Mouse (Mus musculus): ENCODE measurements around the gene Nab1. TPM values are rescaled to one million over a fixed set of nuclear protein-coding genes. Genes with fewer than 3 reads are reported as not detected.

Gene Nab1
- polyA plus RNA-seq, 1 experiment = 9.7 TPM

DNA sequence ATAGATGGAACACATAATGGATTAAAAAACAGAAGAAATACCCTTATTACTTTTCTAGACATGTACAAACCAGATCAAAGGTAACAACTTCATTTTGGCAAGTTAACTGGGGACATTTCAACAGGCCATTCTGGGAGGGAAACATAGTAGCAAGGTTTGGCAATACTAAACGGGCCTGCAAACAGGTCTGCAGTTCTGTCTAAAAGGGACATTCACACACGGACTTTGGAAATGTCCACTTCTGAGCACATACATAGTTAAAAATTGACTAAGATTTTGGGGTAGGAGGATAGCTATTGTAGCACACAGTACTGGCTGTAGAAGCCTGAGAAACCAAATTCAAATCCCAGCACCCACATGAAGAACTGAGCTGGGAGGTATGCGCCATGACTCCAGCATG, 34.6 kb downstream of the Nab1 start:
- H3K27ac ChIP-seq (ENCODE audit: control insufficient read depth, insufficient read depth, low read length) = no peak overlapping the region
- no peak for TF ChIP-seq CTCF (IDR thresholded peaks at IDR 0.05; ENCODE audit: borderline replicate concordance, control insufficient read depth, extremely low read depth, insufficient read depth, low read length, poor library complexity)
- no peak for TF ChIP-seq POLR2A (IDR thresholded peaks at IDR 0.05; ENCODE audit: control insufficient read depth, extremely low read depth, insufficient read depth, low read length, poor library complexity)
- no peak for DNase-seq
- peaks cover 45% of the 10 kb centered on the region for H3K36me3 ChIP-seq (ENCODE audit: control insufficient read depth, insufficient read depth, low read length)
- no peak overlapping the region for H3K4me3 ChIP-seq (ENCODE audit: control insufficient read depth, insufficient read depth, low read length)
- H3K4me1 ChIP-seq (replicated peaks; ENCODE audit: control insufficient read depth, insufficient read depth, low read length) = no peaks in the 10 kb centered on the region
- 99% methylated on average over 3 of the region's 3 CpGs for WGBS
- no peaks in the 10 kb centered on the region for H3K27me3 ChIP-seq (ENCODE audit: control insufficient read depth, insufficient read depth, low read length)

DNA sequence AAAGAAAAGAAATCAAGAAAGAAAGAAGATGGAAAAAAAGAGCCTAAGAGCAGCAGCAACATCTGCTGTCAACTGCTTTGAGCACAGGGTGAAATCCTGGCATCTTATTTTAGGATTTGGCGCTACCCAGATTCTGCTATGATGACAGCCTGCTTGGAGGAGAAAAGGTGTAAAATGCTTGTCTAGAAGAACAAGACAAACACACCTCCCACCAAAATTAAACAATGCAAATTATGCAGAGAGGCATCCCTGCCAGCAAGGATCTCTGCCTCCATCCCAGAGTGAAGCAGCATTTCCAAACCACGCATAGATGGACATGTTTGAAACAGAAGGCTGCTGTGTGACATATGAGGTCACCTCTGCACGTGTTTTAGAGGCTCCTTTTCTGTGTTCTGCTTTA, 35.2 kb downstream of the Nab1 start:
- Histone ChIP-seq H3K4me1 (replicated peaks; ENCODE audit: control insufficient read depth, insufficient read depth, low read length) (no peaks in the 10 kb centered on the region), H3K27me3 (ENCODE audit: control insufficient read depth, insufficient read depth, low read length) (no peaks in the 10 kb centered on the region), H3K36me3 (ENCODE audit: control insufficient read depth, insufficient read depth, low read length) (peaks cover 47% of the 10 kb centered on the region), H3K4me3 (ENCODE audit: control insufficient read depth, insufficient read depth, low read length) (no peak overlapping the region), H3K27ac (ENCODE audit: control insufficient read depth, insufficient read depth, low read length) (no peak overlapping the region)
- 96% methylated on average over 3 of the region's 3 CpGs for WGBS
- DNase-seq = no peak
- no peak for TF ChIP-seq POLR2A (IDR thresholded peaks at IDR 0.05; ENCODE audit: control insufficient read depth, extremely low read depth, insufficient read depth, low read length, poor library complexity)
- TF ChIP-seq CTCF (IDR thresholded peaks at IDR 0.05; ENCODE audit: borderline replicate concordance, control insufficient read depth, extremely low read depth, insufficient read depth, low read length, poor library complexity) = no peak

DNA sequence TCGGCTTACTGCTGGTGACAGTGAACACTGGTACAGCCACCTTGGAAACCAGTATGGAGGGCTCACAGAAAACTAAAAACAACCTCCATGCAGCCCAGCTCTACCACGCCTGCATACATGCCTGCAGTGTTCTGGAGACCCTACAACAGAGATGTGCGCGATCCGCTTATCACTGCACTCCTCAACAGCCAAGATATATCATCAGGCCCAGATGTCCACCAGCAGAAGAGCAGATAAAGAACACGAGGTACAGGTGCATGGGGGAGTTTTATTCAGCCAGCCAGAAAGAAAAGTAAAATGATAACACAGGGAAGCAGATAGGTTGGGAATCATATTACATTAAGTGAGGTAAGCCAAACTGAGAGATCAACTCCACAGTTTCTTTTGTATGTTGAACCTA, 37.2 kb downstream of the Nab1 start:
- Histone ChIP-seq H3K4me1 (replicated peaks; ENCODE audit: control insufficient read depth, insufficient read depth, low read length) (no peaks in the 10 kb centered on the region), H3K36me3 (ENCODE audit: control insufficient read depth, insufficient read depth, low read length) (peaks cover 53% of the 10 kb centered on the region), H3K27me3 (ENCODE audit: control insufficient read depth, insufficient read depth, low read length) (no peaks in the 10 kb centered on the region), H3K27ac (ENCODE audit: control insufficient read depth, insufficient read depth, low read length) (no peak overlapping the region), H3K4me3 (ENCODE audit: control insufficient read depth, insufficient read depth, low read length) (no peak overlapping the region)
- WGBS = 97% methylated on average over 6 of the region's 6 CpGs
- TF ChIP-seq POLR2A (IDR thresholded peaks at IDR 0.05; ENCODE audit: control insufficient read depth, extremely low read depth, insufficient read depth, low read length, poor library complexity) = no peak
- TF ChIP-seq CTCF (IDR thresholded peaks at IDR 0.05; ENCODE audit: borderline replicate concordance, control insufficient read depth, extremely low read depth, insufficient read depth, low read length, poor library complexity) = no peak
- no peak for DNase-seq

DNA sequence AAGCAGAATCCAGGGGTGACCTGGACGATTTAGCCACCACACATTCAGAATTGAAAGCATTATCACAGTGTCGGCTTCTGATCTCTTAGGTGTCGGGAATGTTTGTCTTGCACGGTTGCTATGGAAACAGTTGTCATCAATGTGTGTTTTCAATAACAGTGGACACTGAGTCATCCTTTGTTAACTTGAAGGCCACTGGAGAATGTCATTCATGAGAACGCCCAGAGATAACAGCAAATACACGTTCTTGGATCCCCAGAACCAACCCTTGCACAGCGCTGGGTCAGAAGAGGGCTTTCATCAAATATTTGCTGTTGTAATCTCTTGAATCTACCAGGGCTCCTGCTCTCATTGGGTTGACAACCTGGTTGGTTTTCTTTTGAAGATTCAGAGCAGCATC, 43.9 kb downstream of the Nab1 start:
- no peak for DNase-seq
- 94% methylated on average over 7 of the region's 7 CpGs for WGBS

DNA sequence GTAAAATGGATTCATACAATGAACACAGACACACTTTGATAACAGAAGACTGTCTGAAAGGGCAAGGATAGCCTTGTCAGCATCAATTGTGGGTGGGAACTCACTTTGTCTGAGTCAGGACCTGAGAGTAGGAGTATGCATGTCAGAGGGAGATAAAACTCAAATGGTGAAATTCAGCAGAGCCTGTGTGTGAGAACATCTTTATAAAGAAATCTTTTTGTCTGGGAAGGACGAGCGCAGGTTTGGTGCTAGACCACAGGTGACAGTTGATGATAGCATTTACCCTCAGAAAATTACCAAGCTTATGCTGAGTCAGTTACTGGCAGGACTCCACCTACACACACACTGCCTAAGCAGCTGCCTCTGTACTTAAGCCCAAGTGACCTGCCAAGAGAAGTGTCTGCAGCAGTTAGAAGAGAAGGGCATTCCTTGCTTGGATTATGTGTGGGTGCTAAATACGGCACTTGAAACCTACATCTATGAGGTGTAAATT, 45.9 kb downstream of the Nab1 start:
- Histone ChIP-seq H3K27ac (ENCODE audit: control insufficient read depth, insufficient read depth, low read length) (no peak overlapping the region), H3K4me3 (ENCODE audit: control insufficient read depth, insufficient read depth, low read length) (no peak overlapping the region), H3K27me3 (ENCODE audit: control insufficient read depth, insufficient read depth, low read length) (no peaks in the 10 kb centered on the region), H3K36me3 (ENCODE audit: control insufficient read depth, insufficient read depth, low read length) (peaks cover 8% of the 10 kb centered on the region; the same call in 1 of the 2 replicates), H3K4me1 (replicated peaks; ENCODE audit: control insufficient read depth, insufficient read depth, low read length) (no peaks in the 10 kb centered on the region)
- 47% methylated on average over 3 of the region's 3 CpGs for WGBS
- no peak for DNase-seq
- TF ChIP-seq CTCF (IDR thresholded peaks at IDR 0.05; ENCODE audit: borderline replicate concordance, control insufficient read depth, extremely low read depth, insufficient read depth, low read length, poor library complexity) (no peak), POLR2A (IDR thresholded peaks at IDR 0.05; ENCODE audit: control insufficient read depth, extremely low read depth, insufficient read depth, low read length, poor library complexity) (no peak)

More for the DNA sequence above, 43.9 kb downstream of the Nab1 start:
- no peak overlapping the region for H3K4me3 ChIP-seq (ENCODE audit: control insufficient read depth, insufficient read depth, low read length)
- H3K27me3 ChIP-seq (ENCODE audit: control insufficient read depth, insufficient read depth, low read length) = no peaks in the 10 kb centered on the region
- TF ChIP-seq POLR2A (IDR thresholded peaks at IDR 0.05; ENCODE audit: control insufficient read depth, extremely low read depth, insufficient read depth, low read length, poor library complexity) (no peak), CTCF (IDR thresholded peaks at IDR 0.05; ENCODE audit: borderline replicate concordance, control insufficient read depth, extremely low read depth, insufficient read depth, low read length, poor library complexity) (no peak)
- peaks cover 18% of the 10 kb centered on the region for H3K36me3 ChIP-seq (ENCODE audit: control insufficient read depth, insufficient read depth, low read length)
- H3K27ac ChIP-seq (ENCODE audit: control insufficient read depth, insufficient read depth, low read length) = no peak overlapping the region
- no peaks in the 10 kb centered on the region for H3K4me1 ChIP-seq (replicated peaks; ENCODE audit: control insufficient read depth, insufficient read depth, low read length)

DNA sequence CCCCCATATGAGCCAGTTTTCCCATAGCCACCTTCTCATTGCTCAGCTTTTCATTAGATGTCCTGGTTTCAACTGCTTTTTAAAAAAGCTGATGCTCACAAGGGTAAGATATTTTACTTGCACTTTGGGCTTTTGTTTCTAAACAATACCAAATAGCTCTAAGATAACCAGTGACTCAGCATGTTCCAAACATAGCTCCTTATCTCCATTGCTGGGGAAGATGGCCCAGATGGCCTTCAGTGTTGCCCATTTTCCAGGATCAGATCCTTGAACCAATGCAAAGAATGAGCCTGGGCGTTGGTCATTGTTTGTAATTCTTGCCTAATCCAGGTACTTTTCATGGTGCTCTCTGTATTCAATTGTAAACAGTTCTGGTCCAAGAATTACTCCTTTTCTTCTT, 49.1 kb downstream of the Nab1 start:
- Histone ChIP-seq H3K27ac (ENCODE audit: control insufficient read depth, insufficient read depth, low read length) (no peak overlapping the region), H3K36me3 (ENCODE audit: control insufficient read depth, insufficient read depth, low read length) (no peaks in the 10 kb centered on the region), H3K27me3 (ENCODE audit: control insufficient read depth, insufficient read depth, low read length) (no peaks in the 10 kb centered on the region), H3K4me3 (ENCODE audit: control insufficient read depth, insufficient read depth, low read length) (no peak overlapping the region), H3K4me1 (replicated peaks; ENCODE audit: control insufficient read depth, insufficient read depth, low read length) (no peaks in the 10 kb centered on the region)
- 94% methylated on average over 1 of the region's 1 CpGs for WGBS
- no peak for TF ChIP-seq CTCF (IDR thresholded peaks at IDR 0.05; ENCODE audit: borderline replicate concordance, control insufficient read depth, extremely low read depth, insufficient read depth, low read length, poor library complexity)
- no peak for TF ChIP-seq POLR2A (IDR thresholded peaks at IDR 0.05; ENCODE audit: control insufficient read depth, extremely low read depth, insufficient read depth, low read length, poor library complexity)
- no peak for DNase-seq

DNA sequence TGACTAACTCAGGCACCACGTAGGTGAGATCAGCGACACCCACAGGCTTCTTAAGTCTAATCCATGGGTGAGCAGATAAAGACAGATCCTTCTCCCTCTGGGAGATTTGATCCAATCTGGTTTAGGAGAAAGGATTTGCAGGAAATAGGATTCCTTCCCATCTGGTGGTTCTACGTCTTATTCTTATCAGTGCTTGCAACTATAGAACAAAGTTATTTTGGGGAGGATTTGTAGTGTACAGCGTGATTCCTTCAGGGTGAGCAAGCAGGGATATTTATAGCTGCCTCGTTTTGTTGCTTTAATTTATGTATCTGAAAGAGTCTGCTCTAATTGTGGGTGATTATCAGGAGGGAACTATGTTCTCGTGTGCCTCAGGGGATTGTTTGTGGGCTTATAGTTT, 64.6 kb downstream of the Nab1 start:
- WGBS = 94% methylated on average over 6 of the region's 6 CpGs
- Histone ChIP-seq H3K36me3 (ENCODE audit: control insufficient read depth, insufficient read depth, low read length) (no peaks in the 10 kb centered on the region), H3K27ac (ENCODE audit: control insufficient read depth, insufficient read depth, low read length) (no peak overlapping the region), H3K27me3 (ENCODE audit: control insufficient read depth, insufficient read depth, low read length) (no peaks in the 10 kb centered on the region), H3K4me3 (ENCODE audit: control insufficient read depth, insufficient read depth, low read length) (no peak overlapping the region), H3K4me1 (replicated peaks; ENCODE audit: control insufficient read depth, insufficient read depth, low read length) (peaks cover 12% of the 10 kb centered on the region)
- no peak for DNase-seq
- TF ChIP-seq POLR2A (IDR thresholded peaks at IDR 0.05; ENCODE audit: control insufficient read depth, extremely low read depth, insufficient read depth, low read length, poor library complexity) = no peak
- TF ChIP-seq CTCF (IDR thresholded peaks at IDR 0.05; ENCODE audit: borderline replicate concordance, control insufficient read depth, extremely low read depth, insufficient read depth, low read length, poor library complexity) = no peak

Data from thymus, adult 2 months (tissue).